Mouse (Mus musculus): ENCODE measurements around the gene Ankrd55.

- TF ChIP-seq CTCF (IDR thresholded peaks at IDR 0.05; ENCODE audit: low read depth) (no peak), EP300 (optimal IDR thresholded peaks at IDR 0.05) (no peak)
Observed at GRCm38 (mm10) chr13:112344270-112344864, 56.1 kb downstream of the Ankrd55 start.
